8 mouse cellular contexts compared by ENCODE assay signal in genomic region chr11:82990612-82991385, GRCm38 (mm10). TPM values are rescaled to one million over a fixed set of nuclear protein-coding genes. Genes with fewer than 3 reads are reported as not detected.
DNase-seq lines count a peak whose midpoint lies in the region; ATAC-seq lines count a peak whose summit lies in the region.
"Not testable (repeated sequence)": the region's sequence is repeated elsewhere in the genome, so short reads cannot be mapped to it uniquely, and the experiment has no call there.

No protein-coding gene starts in this region.

- DNase-seq in adipocyte (ENCODE audit: low spot score): peak; percentile 56
- DNase-seq in heart, embryonic 10.5 days (ENCODE audit: low spot score): peak; percentile 82
- DNase-seq in ovary, postnatal 14 days (ENCODE audit: low spot score): peak; percentile 21
- DNase-seq in yolk sac, embryonic 10.5 days (ENCODE audit: low spot score): peak; percentile 23

- peak overlapping the region; percentile 47 for H3K4me3 ChIP-seq in embryonic facial prominence, embryonic 15.5 days (replicated peaks)
- peak overlapping the region; percentile 65 for H3K4me3 ChIP-seq in heart, embryonic 10.5 days
- H3K4me3 ChIP-seq in intestine, embryonic 15.5 days (replicated peaks): peak overlapping the region; percentile 47
- peak overlapping the region; percentile 47 for H3K4me3 ChIP-seq in limb, embryonic 15.5 days

- H3K9me3 ChIP-seq in embryonic facial prominence, embryonic 15.5 days (replicated peaks); heart, embryonic 10.5 days; intestine, embryonic 15.5 days; limb, embryonic 15.5 days: not testable (repeated sequence)

- H3K27me3 ChIP-seq in embryonic facial prominence, embryonic 15.5 days; heart, embryonic 10.5 days (ENCODE audit: insufficient read depth, poor library complexity, severe bottlenecking); intestine, embryonic 15.5 days (replicated peaks); limb, embryonic 15.5 days: not testable (repeated sequence)

- ATAC-seq in embryonic facial prominence, embryonic 15.5 days (ENCODE audit: insufficient number of reproducible peaks, low FRiP score, low TSS enrichment, low read depth): peak; percentile 54; the same call in 1 of the 2 replicates
- ATAC-seq in intestine, embryonic 15.5 days: peak; percentile 90
- peak; percentile 61; the same call in 1 of the 2 replicates for ATAC-seq in limb, embryonic 15.5 days (ENCODE audit: insufficient number of reproducible peaks, low FRiP score, low TSS enrichment, low read depth)
- ATAC-seq in megakaryocyte progenitor cell, adult 5-6 weeks (replicated peaks; ENCODE audit: poor library complexity): 0 out of 2 replicates have a peak, but pooled peaks have one; percentile 41

- H3K27ac ChIP-seq in embryonic facial prominence, embryonic 15.5 days (replicated peaks): peak overlapping the region; percentile 67; the same call in 1 of the 2 replicates
- H3K27ac ChIP-seq in heart, embryonic 10.5 days: peak overlapping the region; percentile 86
- peak overlapping the region; percentile 66 for H3K27ac ChIP-seq in intestine, embryonic 15.5 days
- H3K27ac ChIP-seq in limb, embryonic 15.5 days: peak overlapping the region; percentile 71

- not testable (repeated sequence) for H3K36me3 ChIP-seq in embryonic facial prominence, embryonic 15.5 days; intestine, embryonic 15.5 days; limb, embryonic 15.5 days
- H3K36me3 ChIP-seq in heart, embryonic 10.5 days: peaks cover 11% of the 10 kb centered on the region

- peaks cover 11% of the 10 kb centered on the region for H3K4me1 ChIP-seq in embryonic facial prominence, embryonic 15.5 days
- peaks cover 12% of the 10 kb centered on the region for H3K4me1 ChIP-seq in heart, embryonic 10.5 days
- not testable (repeated sequence) for H3K4me1 ChIP-seq in intestine, embryonic 15.5 days (replicated peaks)
- peaks cover 11% of the 10 kb centered on the region; the same call in 1 of the 2 replicates for H3K4me1 ChIP-seq in limb, embryonic 15.5 days

- WGBS in embryonic facial prominence, embryonic 15.5 days: 9% methylated on average over 19 of the region's 19 CpGs
- WGBS in heart, embryonic 10.5 days: 4% methylated on average over 19 of the region's 19 CpGs
- WGBS in intestine, embryonic 15.5 days: 19% methylated on average over 19 of the region's 19 CpGs
- 12% methylated on average over 17 of the region's 19 CpGs for WGBS in limb, embryonic 15.5 days

- peak overlapping the region; percentile 18; the same call in 1 of the 2 replicates for H3K9ac ChIP-seq in embryonic facial prominence, embryonic 15.5 days
- peak overlapping the region; percentile 56 for H3K9ac ChIP-seq in intestine, embryonic 15.5 days
- peak overlapping the region; percentile 40; the same call in 1 of the 2 replicates for H3K9ac ChIP-seq in limb, embryonic 15.5 days

- peak overlapping the region; percentile 64 for H3K4me2 ChIP-seq in embryonic facial prominence, embryonic 15.5 days (replicated peaks)
- H3K4me2 ChIP-seq in intestine, embryonic 15.5 days (replicated peaks): peak overlapping the region; percentile 82
- H3K4me2 ChIP-seq in limb, embryonic 15.5 days: peak overlapping the region; percentile 76

RNA-seq across cellular contexts. Expression of gene Slfn9, which starts 0.8 kb away (rescaled TPM):
- 14.9 and 15.0 TPM in 2 replicates for polyA plus RNA-seq in embryonic facial prominence, embryonic 15.5 days (2015; fragmentation: Nextera tagmentation; extraction: Ambion mirVana)
- 12.6 and 17.8 TPM in 2 replicates for polyA plus RNA-seq in heart, embryonic 10.5 days (2016; fragmentation: Nextera tagmentation; extraction: Ambion mirVana)
- polyA plus RNA-seq in intestine, embryonic 15.5 days (2015; fragmentation: Nextera tagmentation; extraction: Ambion mirVana): 19.6 and 20.0 TPM in 2 replicates
- 15.0 and 18.5 TPM in 2 replicates for polyA plus RNA-seq in limb, embryonic 15.5 days (2015; fragmentation: Nextera tagmentation; extraction: Ambion mirVana)
- 33.4 and 33.6 TPM in 2 replicates for total RNA-seq in megakaryocyte progenitor cell, adult 5-6 weeks (2015)
- 33.1 and 41.3 TPM in 2 replicates for total RNA-seq in megakaryocyte progenitor cell, adult 5-6 weeks (2017)

RNA-seq across cellular contexts. Expression of gene Slfn8, which starts 29.8 kb away (rescaled TPM):
- 0.76 and 1.0 TPM in 2 replicates for polyA plus RNA-seq in embryonic facial prominence, embryonic 15.5 days (2015; fragmentation: Nextera tagmentation; extraction: Ambion mirVana)
- polyA plus RNA-seq in heart, embryonic 10.5 days (2016; fragmentation: Nextera tagmentation; extraction: Ambion mirVana): 0.04 and 0.30 TPM in 2 replicates
- 0.45 and 0.54 TPM in 2 replicates for polyA plus RNA-seq in intestine, embryonic 15.5 days (2015; fragmentation: Nextera tagmentation; extraction: Ambion mirVana)
- polyA plus RNA-seq in limb, embryonic 15.5 days (2015; fragmentation: Nextera tagmentation; extraction: Ambion mirVana): 0.68 and 0.87 TPM in 2 replicates
- total RNA-seq in megakaryocyte progenitor cell, adult 5-6 weeks (2015): 8.6 and 10.9 TPM in 2 replicates
- 7.7 and 13.3 TPM in 2 replicates for total RNA-seq in megakaryocyte progenitor cell, adult 5-6 weeks (2017)

RNA-seq across cellular contexts. Expression of gene Slfn5, which starts 39.6 kb away (rescaled TPM):
- polyA plus RNA-seq in embryonic facial prominence, embryonic 15.5 days (2015; fragmentation: Nextera tagmentation; extraction: Ambion mirVana): 2.6 and 2.7 TPM in 2 replicates
- polyA plus RNA-seq in heart, embryonic 10.5 days (2016; fragmentation: Nextera tagmentation; extraction: Ambion mirVana): 0.35 and 0.86 TPM in 2 replicates
- polyA plus RNA-seq in intestine, embryonic 15.5 days (2015; fragmentation: Nextera tagmentation; extraction: Ambion mirVana): 1.9 TPM in 2 replicates
- polyA plus RNA-seq in limb, embryonic 15.5 days (2015; fragmentation: Nextera tagmentation; extraction: Ambion mirVana): 3.1 and 3.4 TPM in 2 replicates
- 1.4 and 1.5 TPM in 2 replicates for total RNA-seq in megakaryocyte progenitor cell, adult 5-6 weeks (2015)
- 1.7 and 2.8 TPM in 2 replicates for total RNA-seq in megakaryocyte progenitor cell, adult 5-6 weeks (2017)

Comparison
In these comparisons a context has a peak if more than half of its experiments do, and no peak if none do; other contexts are left out.
1. Peak in every context shown above with its lines: DNase-seq, ATAC-seq, H3K4me3 ChIP-seq and H3K27ac ChIP-seq.
2. DNase-seq: peak in every context shown above with its lines; median percentile 82 in heart, embryonic 10.5 days; 56 in adipocyte; 23 in yolk sac, embryonic 10.5 days; 21 in ovary, postnatal 14 days.